11 mouse cellular contexts compared by ENCODE assay signal in genomic region chr14:60527951-60528350, GRCm38 (mm10).
DNase-seq lines count a peak whose midpoint lies in the region; ATAC-seq lines count a peak whose summit lies in the region.
"Had no signal": no experiment of that assay in that cellular context is flagged by ENCODE, and none has a peak within 500 bp of the region (broad histone marks: within the 10 kb centered on the region; RNA-seq: fewer than 3 reads in every experiment).

No protein-coding gene starts in this region.

- no peak overlapping the region for H3K4me3 ChIP-seq in liver, embryonic 16.5 days (ENCODE audit: low read depth, low read length)
- no peak overlapping the region for H3K4me3 ChIP-seq in forebrain, embryonic 14.5 days (ENCODE audit: low read depth, low read length)
- H3K4me3 ChIP-seq: embryonic facial prominence, embryonic 12.5 days had no signal

- WGBS in liver, embryonic 16.5 days (ENCODE audit: insufficient replicate concordance) = 72% methylated on average over 5 of the region's 5 CpGs
- WGBS in forebrain, embryonic 14.5 days = 98% methylated on average over 5 of the region's 5 CpGs

- no peaks in the 10 kb centered on the region for H3K27me3 ChIP-seq in liver, embryonic 16.5 days (ENCODE audit: control insufficient read depth, insufficient read depth, low read depth, low read length)
- no peaks in the 10 kb centered on the region for H3K27me3 ChIP-seq in forebrain, embryonic 14.5 days (replicated peaks; ENCODE audit: control insufficient read depth, insufficient read depth, low read length)
- H3K27me3 ChIP-seq: embryonic facial prominence, embryonic 12.5 days had no signal

- no peak for DNase-seq in liver
- DNase-seq in fat pad, adult 2 months (ENCODE audit: extremely low read depth, low read depth, low spot score) = peak; percentile 23
- DNase-seq in kidney, postnatal 25 days = peak; percentile 49 to 67
- DNase-seq in yolk sac, embryonic 10.5 days (ENCODE audit: low spot score) = peak; percentile 11
- no peak for DNase-seq in forebrain, embryonic 14.5 days (ENCODE audit: low spot score)
- DNase-seq: cerebellum, adult 11 months; right cerebral cortex, adult 18-20 months had no signal

- H3K36me3 ChIP-seq in liver, embryonic 16.5 days (ENCODE audit: control insufficient read depth, insufficient read depth) = no peaks in the 10 kb centered on the region
- H3K36me3 ChIP-seq in forebrain, embryonic 14.5 days (ENCODE audit: control insufficient read depth, insufficient read depth, low read length) = no peaks in the 10 kb centered on the region
- H3K36me3 ChIP-seq: embryonic facial prominence, embryonic 12.5 days had no signal

- H3K4me2 ChIP-seq in liver, embryonic 16.5 days (ENCODE audit: low read depth, low read length) = no peak overlapping the region
- no peak overlapping the region for H3K4me2 ChIP-seq in forebrain, embryonic 14.5 days (ENCODE audit: low read length)
- H3K4me2 ChIP-seq: embryonic facial prominence, embryonic 12.5 days had no signal

- H3K9me3 ChIP-seq in liver, embryonic 16.5 days (replicated peaks; ENCODE audit: control insufficient read depth, low read length) = no peaks in the 10 kb centered on the region
- no peaks in the 10 kb centered on the region for H3K9me3 ChIP-seq in forebrain, embryonic 14.5 days (replicated peaks; ENCODE audit: control insufficient read depth, low read length)
- H3K9me3 ChIP-seq: embryonic facial prominence, embryonic 12.5 days had no signal

- no peak overlapping the region for H3K9ac ChIP-seq in liver, embryonic 16.5 days (ENCODE audit: low read depth, low read length)
- no peak overlapping the region for H3K9ac ChIP-seq in forebrain, embryonic 14.5 days (ENCODE audit: low read length)
- H3K9ac ChIP-seq: embryonic facial prominence, embryonic 12.5 days had no signal

- peak; percentile 11; the same call in 1 of the 2 replicates for ATAC-seq in liver, embryonic 16.5 days (ENCODE audit: low read depth)
- no peak for ATAC-seq in inflammation-experienced regulatory T-cells, adult 6 months
- ATAC-seq in forebrain, embryonic 14.5 days = no peak
- ATAC-seq: activated CD4-positive, CD25-positive, alpha-beta regulatory T cell, adult 4 months had no signal

- H3K4me1 ChIP-seq in liver, embryonic 16.5 days (ENCODE audit: control insufficient read depth, low read depth, low read length) = no peaks in the 10 kb centered on the region
- peaks cover 17% of the 10 kb centered on the region for H3K4me1 ChIP-seq in forebrain, embryonic 14.5 days (ENCODE audit: control insufficient read depth, insufficient read depth, low read length)

- no peak overlapping the region for H3K27ac ChIP-seq in liver, embryonic 16.5 days (ENCODE audit: low read length)
- H3K27ac ChIP-seq in forebrain, embryonic 14.5 days (ENCODE audit: low read depth, low read length) = no peak overlapping the region
- H3K27ac ChIP-seq: embryonic facial prominence, embryonic 12.5 days had no signal

Comparison
In these comparisons a context has a peak if more than half of its experiments do, and no peak if none do; other contexts are left out.
1. DNase-seq: peak in fat pad, adult 2 months (single experiment), kidney, postnatal 25 days (2 of 2) and yolk sac, embryonic 10.5 days (single experiment); none in liver (single experiment) and forebrain, embryonic 14.5 days (single experiment).